Mouse (Mus musculus) hindbrain, embryonic 11.5 days (tissue): ENCODE measurements around the gene Crk. TPM values are rescaled to one million over a fixed set of nuclear protein-coding genes. Genes with fewer than 3 reads are reported as not detected.

Experiments used
- ATAC-seq: fragments of 200-750 bp; cut with Nextera tagmentation; 2 replicates; pipeline ENCODE4 v1.8.0; 2017; ENCODE audit warnings: mild to moderate bottlenecking, moderate TSS enrichment, moderate library complexity; ENCODE audit not compliant: low FRiP score
- DNase-seq: peaks from one replicate; pipeline ENCODE4 v3.0.0-alpha.2; 2015; ENCODE audit warnings: low spot score
- H3K27ac ChIP-seq: fragments of 300-500 bp; sonication (generic); 2 replicates; pipeline ENCODE4 v1.5.1; 2014; ENCODE audit warnings: mild to moderate bottlenecking, low read depth, low read length
- H3K27me3 ChIP-seq: fragments of 300-500 bp; sonication (generic); 2 replicates; pipeline ENCODE4 v1.6.1; 2014; ENCODE audit warnings: mild to moderate bottlenecking, low read length, moderate library complexity, mixed read lengths; ENCODE audit not compliant: control insufficient read depth, insufficient read depth
- H3K36me3 ChIP-seq: fragments of 300-500 bp; sonication (generic); 2 replicates; pipeline ENCODE4 v1.6.1; 2014; ENCODE audit warnings: mild to moderate bottlenecking, low read length, moderate library complexity, mixed read lengths; ENCODE audit not compliant: control insufficient read depth, insufficient read depth
- H3K4me1 ChIP-seq: fragments of 300-500 bp; sonication (generic); replicated peaks from 2 replicates; pipeline ENCODE4 v1.6.1; 2014; ENCODE audit warnings: low read length, mixed read lengths; ENCODE audit not compliant: control insufficient read depth, insufficient read depth
- H3K4me2 ChIP-seq: fragments of 300-500 bp; sonication (generic); replicated peaks from 2 replicates; pipeline ENCODE4 v1.6.1; 2014; ENCODE audit warnings: mild to moderate bottlenecking, low read depth, low read length
- H3K4me3 ChIP-seq: fragments of 300-500 bp; sonication (generic); 2 replicates; pipeline ENCODE4 v1.5.1; 2014; ENCODE audit warnings: low read depth, low read length
- H3K9ac ChIP-seq: fragments of 300-500 bp; sonication (generic); 2 replicates; pipeline ENCODE4 v1.6.1; 2014; ENCODE audit warnings: low read depth, low read length
- H3K9me3 ChIP-seq: fragments of 300-500 bp; sonication (generic); 2 replicates; pipeline ENCODE4 v1.6.1; 2016; ENCODE audit warnings: low read length; ENCODE audit not compliant: control insufficient read depth
- WGBS: fragments of 180-500 bp; shearing (Covaris S2); extraction: QIAGEN DNeasy Blood & Tissue Kit; methylation state at CpG from one replicate; pipeline ENCODE4 v1.1.7; 2014; 5-methylcytosine and 5-hydroxymethylcytosine counted together
- polyA plus RNA-seq: library from polyadenylated mRNA; unstranded; fragments of >200 nt; fragmentation: Nextera tagmentation; extraction: Ambion mirVana; gene quantifications from 2 replicates; pipeline ENCODE4 v1.2.1, GENCODE M21; 2014

Gene Crk
- polyA plus RNA-seq, 1 experiment from 2014 or later = 113 TPM

DNA sequence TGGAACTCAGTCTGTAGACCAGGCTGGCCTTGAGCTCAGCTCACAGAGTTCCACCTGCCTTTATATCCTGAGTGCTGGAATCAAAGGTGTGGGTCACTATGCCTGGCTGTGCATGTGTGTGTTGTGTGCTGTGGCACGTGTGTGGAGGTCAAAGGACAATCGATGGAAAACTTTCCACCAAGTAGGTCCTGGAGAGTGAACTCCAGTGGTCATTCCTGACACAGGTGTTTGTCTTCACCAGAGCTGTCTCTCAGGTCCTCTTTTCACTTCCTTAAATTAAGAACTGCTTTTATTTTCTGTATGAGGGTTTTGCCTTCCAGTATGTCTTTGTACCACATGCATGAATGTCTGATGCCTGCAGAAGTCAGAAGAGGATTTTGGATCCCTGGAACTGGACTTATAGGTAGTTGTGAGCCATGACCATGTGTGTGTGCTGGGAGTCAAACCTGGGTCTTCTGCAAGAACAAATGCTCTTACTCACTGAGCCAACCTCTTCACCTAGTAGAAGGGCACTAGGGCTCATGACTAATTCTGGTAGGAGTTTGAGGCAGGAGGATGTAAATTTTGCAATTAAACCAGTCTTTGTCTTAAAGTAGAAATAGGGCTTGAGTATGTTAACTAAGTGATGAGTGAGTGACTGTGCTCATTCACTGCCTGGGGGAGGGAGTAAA lies 58.9 kb downstream of the Crk start:
- H3K9me3 ChIP-seq = no peaks in the 10 kb centered on the region
- H3K27ac ChIP-seq = no peak overlapping the region
- H3K9ac ChIP-seq = no peak overlapping the region
- H3K4me3 ChIP-seq = no peak overlapping the region
- no peak overlapping the region for H3K4me2 ChIP-seq
- H3K36me3 ChIP-seq = no peaks in the 10 kb centered on the region
- WGBS = 85% methylated on average over 2 of the region's 2 CpGs
- H3K4me1 ChIP-seq = peaks cover 2% of the 10 kb centered on the region; the same call in 1 of the 2 replicates
- H3K27me3 ChIP-seq = no peaks in the 10 kb centered on the region
- ATAC-seq = no peak
- no peak for DNase-seq

DNA sequence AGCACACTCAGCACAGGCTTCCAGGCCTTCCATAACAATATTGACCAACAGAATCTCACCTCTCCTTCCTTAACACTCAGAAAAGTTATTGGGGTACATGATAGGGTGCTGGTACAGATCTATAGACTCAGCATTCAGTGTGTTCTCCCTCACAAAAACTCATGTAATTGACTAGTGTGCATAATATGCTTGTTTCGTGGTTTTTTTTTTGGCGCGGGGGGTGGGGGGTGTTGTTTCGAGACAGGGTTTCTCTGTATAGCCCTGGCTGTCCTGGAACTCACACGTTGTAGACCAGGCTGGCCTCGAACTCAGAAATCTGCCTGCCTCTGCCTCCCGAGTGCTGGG lies 59.4 kb downstream of the Crk start:
- Histone ChIP-seq H3K4me3 (no peak overlapping the region), H3K9ac (no peak overlapping the region), H3K4me2 (no peak overlapping the region), H3K9me3 (no peaks in the 10 kb centered on the region), H3K4me1 (peaks cover 2% of the 10 kb centered on the region; the same call in 1 of the 2 replicates), H3K27me3 (no peaks in the 10 kb centered on the region), H3K27ac (no peak overlapping the region), H3K36me3 (no peaks in the 10 kb centered on the region)
- DNase-seq = no peak
- WGBS = 96% methylated on average over 7 of the region's 7 CpGs
- no peak for ATAC-seq

DNA sequence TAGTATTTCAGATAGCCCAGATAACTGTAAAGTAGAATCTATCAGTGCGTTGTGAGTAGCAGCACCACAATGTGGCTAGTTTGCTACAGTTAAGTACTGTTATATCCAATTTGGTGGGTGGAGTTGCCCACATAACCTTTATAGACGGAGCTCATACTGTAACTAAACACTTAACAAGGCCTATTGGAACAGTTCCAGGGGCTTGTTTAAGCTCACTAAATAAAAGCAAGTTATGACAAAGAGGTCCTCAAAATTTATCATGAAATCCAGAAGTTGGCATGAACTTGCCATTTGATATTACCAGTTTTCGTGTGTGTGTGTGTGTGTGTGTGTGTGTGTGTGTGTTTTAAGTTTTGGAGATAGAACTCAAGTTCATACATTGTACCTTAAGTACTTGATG lies 61.1 kb downstream of the Crk start:
- Histone ChIP-seq H3K27ac (no peak overlapping the region), H3K9ac (no peak overlapping the region), H3K27me3 (no peaks in the 10 kb centered on the region), H3K4me3 (no peak overlapping the region), H3K36me3 (no peaks in the 10 kb centered on the region), H3K9me3 (no peaks in the 10 kb centered on the region), H3K4me2 (no peak overlapping the region), H3K4me1 (peaks cover 2% of the 10 kb centered on the region; the same call in 1 of the 2 replicates)
- no peak for ATAC-seq
- 94% methylated on average over 3 of the region's 3 CpGs for WGBS
- no peak for DNase-seq

DNA sequence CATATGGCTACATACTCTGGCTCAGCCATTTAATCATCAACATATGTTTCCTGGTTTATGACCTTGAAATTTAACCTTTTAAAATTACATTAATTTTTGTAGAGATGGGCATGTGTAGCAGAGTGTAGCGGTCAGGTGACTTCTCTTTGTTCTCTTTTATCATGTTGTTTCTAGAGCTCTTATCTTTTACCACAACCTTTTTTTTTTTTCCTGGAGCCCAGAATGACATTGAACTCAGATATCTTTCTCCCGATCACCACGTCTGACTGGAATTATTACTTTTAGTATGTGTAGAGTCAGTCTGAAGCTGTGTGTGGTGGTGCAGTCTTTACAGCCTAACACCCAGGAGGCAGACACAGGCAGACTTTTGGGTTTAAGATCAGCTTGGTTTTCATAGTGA lies 62.6 kb downstream of the Crk start:
- no peaks in the 10 kb centered on the region for H3K27me3 ChIP-seq
- DNase-seq (no peak), ATAC-seq (no peak)
- WGBS = 90% methylated on average over 3 of the region's 3 CpGs
- no peaks in the 10 kb centered on the region for H3K9me3 ChIP-seq
- H3K4me1 ChIP-seq = no peaks in the 10 kb centered on the region; the same call in 1 of the 2 replicates
- no peak overlapping the region for H3K4me2 ChIP-seq
- no peaks in the 10 kb centered on the region for H3K36me3 ChIP-seq
- H3K4me3 ChIP-seq = no peak overlapping the region
- H3K9ac ChIP-seq = no peak overlapping the region
- no peak overlapping the region for H3K27ac ChIP-seq

- Histone ChIP-seq H3K4me1 (0 out of 2 replicates have a peak, but pooled peaks cover 2% of the 10 kb centered on the region), H3K9ac (no peak overlapping the region), H3K4me3 (no peak overlapping the region), H3K27me3 (no peaks in the 10 kb centered on the region), H3K9me3 (no peaks in the 10 kb centered on the region), H3K4me2 (no peak overlapping the region), H3K36me3 (no peaks in the 10 kb centered on the region), H3K27ac (no peak overlapping the region)
- no peak for DNase-seq
- no peak for ATAC-seq
- WGBS = 91% methylated on average over 3 of the region's 3 CpGs
These were observed 65.7 kb downstream of the Crk start for GRCm38 (mm10) chr11:75744761-75745160.

DNA sequence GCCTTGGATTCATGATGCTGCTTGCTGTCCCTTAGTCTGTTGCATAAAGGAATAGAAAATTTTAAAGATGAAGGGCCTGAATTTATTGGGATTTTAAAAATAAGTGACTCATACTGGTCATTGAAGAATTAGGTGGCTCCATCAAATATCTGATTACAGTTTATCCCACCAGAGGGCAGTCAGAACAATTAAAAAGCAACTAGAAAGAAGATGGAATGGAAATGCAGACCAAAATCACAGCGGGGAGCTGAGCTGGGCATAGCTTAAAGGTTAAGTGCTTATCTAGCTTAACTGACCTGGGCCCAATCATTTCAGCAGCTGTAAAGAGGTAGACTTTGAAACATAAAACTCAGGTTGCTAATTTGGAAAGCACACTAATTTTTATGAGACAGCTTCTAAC lies 71.5 kb downstream of the Crk start:
- Histone ChIP-seq H3K36me3 (no peaks in the 10 kb centered on the region), H3K4me3 (no peak overlapping the region), H3K9ac (no peak overlapping the region), H3K4me1 (0 out of 2 replicates have a peak, but pooled peaks cover 2% of the 10 kb centered on the region), H3K27ac (no peak overlapping the region), H3K27me3 (no peaks in the 10 kb centered on the region), H3K9me3 (no peaks in the 10 kb centered on the region), H3K4me2 (no peak overlapping the region)
- DNase-seq (no peak), ATAC-seq (no peak)
- WGBS = 92% methylated on average over 1 of the region's 1 CpGs

GRCm38 (mm10) chr11:75751082-75751481 lies 72.0 kb downstream of the Crk start:
- Histone ChIP-seq H3K9me3 (no peaks in the 10 kb centered on the region), H3K27ac (no peak overlapping the region), H3K4me2 (no peak overlapping the region), H3K36me3 (no peaks in the 10 kb centered on the region), H3K9ac (no peak overlapping the region), H3K4me3 (no peak overlapping the region), H3K27me3 (no peaks in the 10 kb centered on the region), H3K4me1 (0 out of 2 replicates have a peak, but pooled peaks cover 2% of the 10 kb centered on the region)
- WGBS = 92% methylated on average over 4 of the region's 4 CpGs
- no peak for ATAC-seq
- no peak for DNase-seq

Other genes starting within 250 kb of the Crk start
- gene Serpinf2, start 239.7 kb upstream of the Crk start, polyA plus RNA-seq = 0.36 TPM in 1 of 2 replicates, not detected in the other
- gene Wdr81, start 224.5 kb upstream of the Crk start, polyA plus RNA-seq = 3.1 and 4.1 TPM in 2 replicates
- gene Tlcd2, start 217.5 kb upstream of the Crk start, polyA plus RNA-seq = 9.1 and 9.9 TPM in 2 replicates
- 86.6 and 89.6 TPM in 2 replicates for gene Prpf8, start 192.4 kb upstream of the Crk start, polyA plus RNA-seq
- 0.63 and 0.66 TPM in 2 replicates for gene Rilp, start 169.2 kb upstream of the Crk start, polyA plus RNA-seq
- 3.4 and 4.0 TPM in 2 replicates for gene Scarf1, start 165.7 kb upstream of the Crk start, polyA plus RNA-seq
- 5.5 and 5.9 TPM in 2 replicates for gene Slc43a2, start 147.6 kb upstream of the Crk start, polyA plus RNA-seq
- gene Pitpna, start 91.2 kb upstream of the Crk start, polyA plus RNA-seq = 96.2 and 99.5 TPM in 2 replicates
- gene Inpp5k, start 48.3 kb upstream of the Crk start, polyA plus RNA-seq = 26.5 and 28.8 TPM in 2 replicates
- gene Myo1c, start 28.8 kb upstream of the Crk start, polyA plus RNA-seq = 9.9 and 10.4 TPM in 2 replicates
- 1,626 and 1,696 TPM in 2 replicates for gene Ywhae, start 53.6 kb downstream of the Crk start, polyA plus RNA-seq
- 0.24 and 0.62 TPM in 2 replicates for gene Doc2b, start 116.8 kb downstream of the Crk start, polyA plus RNA-seq